Mouse (Mus musculus) midbrain, embryonic 16.5 days (tissue): Measurements from ENCODE around the gene Zic2. TPM values are rescaled to one million over a fixed set of nuclear protein-coding genes. Genes with fewer than 3 reads are reported as not detected.
A peak's percentile ranks its signal among the peaks of the same experiment; 100 is the strongest.

Experiments
- ATAC-seq: fragments of 200-750 bp; cut with Nextera tagmentation; 2 replicates; pipeline ENCODE4 v1.8.0; 2017; ENCODE audit warnings: moderate TSS enrichment
- H3K27ac ChIP-seq: fragments of 300-500 bp; sonication (generic); 2 replicates; pipeline ENCODE4 v1.5.1; 2014; ENCODE audit warnings: mild to moderate bottlenecking, low read length, mixed read lengths
- H3K27me3 ChIP-seq: fragments of 300-500 bp; sonication (generic); 2 replicates; pipeline ENCODE4 v1.6.1; 2014; ENCODE audit warnings: low read depth, low read length, mixed read lengths; ENCODE audit not compliant: control insufficient read depth, insufficient read depth
- H3K36me3 ChIP-seq: fragments of 300-500 bp; sonication (generic); 2 replicates; pipeline ENCODE4 v1.6.1; 2014; ENCODE audit warnings: mild to moderate bottlenecking, low read length, moderate library complexity, mixed read lengths; ENCODE audit not compliant: control insufficient read depth, insufficient read depth
- H3K4me1 ChIP-seq: fragments of 300-500 bp; sonication (generic); 2 replicates; pipeline ENCODE4 v1.6.1; 2014; ENCODE audit warnings: mild to moderate bottlenecking, low read length, mixed read lengths; ENCODE audit not compliant: control insufficient read depth, insufficient read depth
- H3K4me2 ChIP-seq: fragments of 300-500 bp; sonication (generic); 2 replicates; pipeline ENCODE4 v1.6.1; 2014; ENCODE audit warnings: mild to moderate bottlenecking, low read length, mixed read lengths
- H3K4me3 ChIP-seq: fragments of 300-500 bp; sonication (generic); 2 replicates; pipeline ENCODE4 v1.5.1; 2014; ENCODE audit warnings: low read depth, mild to moderate bottlenecking, low read length, moderate library complexity, mixed read lengths
- H3K9ac ChIP-seq: fragments of 300-500 bp; sonication (generic); 2 replicates; pipeline ENCODE4 v1.6.1; 2014; ENCODE audit warnings: low read depth, low read length, mixed read lengths
- H3K9me3 ChIP-seq: fragments of 300-500 bp; sonication (generic); replicated peaks from 2 replicates; pipeline ENCODE4 v1.6.1; 2014; ENCODE audit warnings: mild to moderate bottlenecking, low read length, mixed read lengths; ENCODE audit not compliant: control insufficient read depth, poor library complexity, severe bottlenecking
- WGBS: fragments of 180-500 bp; shearing (Covaris S2); extraction: QIAGEN DNeasy Blood & Tissue Kit; methylation state at CpG from one replicate; pipeline ENCODE4 v1.1.7; 2014; 5-methylcytosine and 5-hydroxymethylcytosine counted together
- polyA plus RNA-seq: library from polyadenylated mRNA; unstranded; fragments of >200 nt; fragmentation: Nextera tagmentation; extraction: Ambion mirVana; gene quantifications from 2 replicates; pipeline ENCODE4 v1.2.1, GENCODE M21; 2015

The Zic2 gene
- polyA plus RNA-seq, 1 experiment from 2014 or later: 6.3 TPM

- Histone ChIP-seq H3K4me2 (peak overlapping the region; percentile 56), H3K4me3 (peak overlapping the region; percentile 7; the same call in 1 of the 2 replicates), H3K4me1 (peaks cover 2% of the 10 kb centered on the region; the same call in 1 of the 2 replicates), H3K9ac (0 out of 2 replicates have a peak overlapping the region, but pooled peaks have one; percentile 26), H3K36me3 (no peaks in the 10 kb centered on the region), H3K27me3 (peaks cover 44% of the 10 kb centered on the region), H3K9me3 (no peaks in the 10 kb centered on the region), H3K27ac (peak overlapping the region; percentile 66)
- 4% methylated on average over 24 of the region's 24 CpGs for WGBS
- peak; percentile 23; the same call in 1 of the 2 replicates for ATAC-seq
Observed at GRCm38 (mm10) chr14:122484844-122485551, 9.8 kb downstream of the Zic2 start.

GRCm38 (mm10) chr14:122485635-122486181 is 10.5 kb downstream of the Zic2 start:
- H3K4me2 ChIP-seq: peak overlapping the region; percentile 56
- no peak for ATAC-seq
- H3K4me3 ChIP-seq: no peak overlapping the region; the same call in 1 of the 2 replicates
- peaks cover 2% of the 10 kb centered on the region; the same call in 1 of the 2 replicates for H3K4me1 ChIP-seq
- H3K27me3 ChIP-seq: peaks cover 40% of the 10 kb centered on the region
- H3K36me3 ChIP-seq: no peaks in the 10 kb centered on the region
- no peak overlapping the region for H3K9ac ChIP-seq
- no peaks in the 10 kb centered on the region for H3K9me3 ChIP-seq
- 10% methylated on average over 12 of the region's 12 CpGs for WGBS
- H3K27ac ChIP-seq: peak overlapping the region; percentile 54

DNA sequence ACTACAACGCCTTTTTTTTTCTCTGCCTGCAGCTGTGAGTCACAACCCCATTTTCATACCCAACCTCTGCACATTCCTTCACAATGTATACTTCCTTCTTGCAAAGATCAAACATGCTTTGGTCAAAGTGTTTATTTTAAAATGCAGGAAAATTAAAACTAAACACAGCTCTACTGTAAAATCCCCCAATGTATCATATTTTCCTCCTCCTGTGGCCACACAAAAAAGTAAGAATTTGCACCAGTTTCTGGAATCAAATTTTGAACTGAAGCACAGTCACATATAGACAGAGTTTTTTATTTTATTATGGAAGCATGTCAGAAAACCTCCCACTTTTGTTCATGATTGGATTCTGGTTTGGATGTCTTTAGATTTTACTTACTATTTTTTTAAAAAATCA is 11.4 kb downstream of the Zic2 start:
- H3K9me3 ChIP-seq: no peaks in the 10 kb centered on the region
- no peak overlapping the region for H3K4me3 ChIP-seq
- peaks cover 2% of the 10 kb centered on the region; the same call in 1 of the 2 replicates for H3K4me1 ChIP-seq
- no peak for ATAC-seq
- H3K9ac ChIP-seq: no peak overlapping the region
- H3K27me3 ChIP-seq: peaks cover 43% of the 10 kb centered on the region
- H3K27ac ChIP-seq: no peak overlapping the region
- 31% methylated on average over 1 of the region's 1 CpGs for WGBS
- no peaks in the 10 kb centered on the region for H3K36me3 ChIP-seq
- no peak overlapping the region for H3K4me2 ChIP-seq

GRCm38 (mm10) chr14:122487366-122487765 is 12.1 kb downstream of the Zic2 start:
- Histone ChIP-seq H3K4me3 (no peak overlapping the region), H3K4me2 (no peak overlapping the region), H3K36me3 (no peaks in the 10 kb centered on the region), H3K27ac (peak overlapping the region; percentile 54; the same call in 1 of the 2 replicates), H3K9ac (no peak overlapping the region), H3K4me1 (peaks cover 2% of the 10 kb centered on the region; the same call in 1 of the 2 replicates), H3K9me3 (no peaks in the 10 kb centered on the region), H3K27me3 (peaks cover 41% of the 10 kb centered on the region)
- ATAC-seq: no peak
- 8% methylated on average over 5 of the region's 5 CpGs for WGBS

DNA sequence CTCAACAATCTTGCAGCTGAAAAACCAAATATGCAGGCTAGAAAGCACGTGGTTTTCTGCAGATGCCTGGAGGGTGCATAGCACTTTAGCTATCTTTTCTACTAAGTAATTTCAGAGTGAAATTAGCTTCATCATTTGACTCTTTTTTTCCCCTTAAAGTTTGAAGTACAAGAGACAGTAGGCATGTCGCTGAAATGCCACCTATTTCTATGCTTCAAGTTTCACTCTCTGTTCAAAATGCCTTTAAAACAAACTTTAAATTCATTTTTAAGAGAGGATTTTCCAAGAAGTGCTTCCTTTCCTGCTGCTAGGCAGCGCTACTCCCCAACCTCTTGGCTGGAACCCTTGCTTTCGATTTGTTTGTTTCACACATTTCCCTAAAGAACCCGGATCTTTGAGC is 13.8 kb downstream of the Zic2 start:
- no peak for ATAC-seq
- no peak overlapping the region for H3K9ac ChIP-seq
- peak overlapping the region; percentile 30 for H3K4me2 ChIP-seq
- no peak overlapping the region for H3K4me3 ChIP-seq
- H3K9me3 ChIP-seq: no peaks in the 10 kb centered on the region; the same call in 1 of the 2 replicates
- no peak overlapping the region for H3K27ac ChIP-seq
- peaks cover 2% of the 10 kb centered on the region; the same call in 1 of the 2 replicates for H3K4me1 ChIP-seq
- H3K36me3 ChIP-seq: no peaks in the 10 kb centered on the region
- 2% methylated on average over 5 of the region's 5 CpGs for WGBS
- peaks cover 35% of the 10 kb centered on the region for H3K27me3 ChIP-seq

GRCm38 (mm10) chr14:122489686-122490414 is 14.6 kb downstream of the Zic2 start:
- H3K36me3 ChIP-seq: no peaks in the 10 kb centered on the region
- no peak overlapping the region; the same call in 1 of the 2 replicates for H3K4me3 ChIP-seq
- H3K27ac ChIP-seq: peak overlapping the region; percentile 68; the same call in 1 of the 2 replicates
- peaks cover 3% of the 10 kb centered on the region; the same call in 1 of the 2 replicates for H3K9me3 ChIP-seq
- no peak for ATAC-seq
- no peak overlapping the region for H3K9ac ChIP-seq
- H3K27me3 ChIP-seq: peaks cover 27% of the 10 kb centered on the region
- H3K4me2 ChIP-seq: peak overlapping the region; percentile 42
- peaks cover 2% of the 10 kb centered on the region; the same call in 1 of the 2 replicates for H3K4me1 ChIP-seq
- WGBS: 4% methylated on average over 12 of the region's 12 CpGs

GRCm38 (mm10) chr14:122490441-122491328 is 15.4 kb downstream of the Zic2 start, which contains the start of gene Gm10837:
Gm10837 (plus strand) TSS chr14:122490586.
- peak within 1 kb of the TSS; percentile 42 for H3K4me2 ChIP-seq
- peak within 1 kb of the TSS; percentile 18 for H3K4me3 ChIP-seq
- peak within 1 kb of the TSS; percentile 68 for H3K27ac ChIP-seq
- peak; percentile 79 for ATAC-seq
- peaks cover 26% of the 10 kb centered on the region for H3K27me3 ChIP-seq
- H3K9me3 ChIP-seq: peaks cover 3% of the 10 kb centered on the region; the same call in 1 of the 2 replicates
- H3K36me3 ChIP-seq: no peaks in the 10 kb centered on the region
- H3K4me1 ChIP-seq: peaks cover 2% of the 10 kb centered on the region; the same call in 1 of the 2 replicates
- H3K9ac ChIP-seq: peak within 1 kb of the TSS; percentile 36; the same call in 1 of the 2 replicates
- WGBS: 1% methylated on average over 44 of the region's 51 CpGs

DNA sequence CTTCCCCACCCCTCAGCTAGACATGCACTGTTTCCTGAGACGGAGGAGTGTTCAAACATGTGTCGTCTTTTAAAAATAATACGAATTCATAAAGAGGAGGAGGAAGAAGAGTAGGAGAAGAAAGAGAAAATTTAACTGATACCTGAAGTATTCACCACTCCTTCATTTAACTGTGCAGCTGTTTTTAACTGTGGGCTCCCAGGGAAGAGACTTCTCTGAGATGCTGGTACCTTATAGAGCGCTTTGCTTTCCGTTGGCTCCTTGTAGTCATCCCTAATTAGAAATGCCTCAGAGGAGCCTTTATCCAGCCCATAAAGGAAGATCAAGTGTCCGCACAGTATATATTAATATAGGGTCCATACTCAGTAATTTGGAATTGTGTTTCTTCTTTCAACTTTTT is 16.3 kb downstream of the Zic2 start:
- Histone ChIP-seq H3K36me3 (no peaks in the 10 kb centered on the region), H3K9me3 (peaks cover 3% of the 10 kb centered on the region; the same call in 1 of the 2 replicates), H3K4me1 (no peaks in the 10 kb centered on the region), H3K4me3 (no peak overlapping the region), H3K27me3 (peaks cover 24% of the 10 kb centered on the region), H3K4me2 (no peak overlapping the region), H3K9ac (no peak overlapping the region), H3K27ac (no peak overlapping the region)
- no peak for ATAC-seq
- 63% methylated on average over 6 of the region's 6 CpGs for WGBS
